Mouse (Mus musculus) ES-Bruce4 (cell line): ENCODE results near the gene Dnttip1. TPM values are rescaled to one million over a fixed set of nuclear protein-coding genes. Genes with fewer than 3 reads are reported as not detected.

Source experiments
- H3K27ac ChIP-seq: 2 replicates; pipeline ENCODE4 v1.5.1; 2012; ENCODE audit warnings: low read length, inconsistent platforms; ENCODE audit not compliant: insufficient read depth
- H3K27me3 ChIP-seq: 2 replicates; pipeline ENCODE4 v1.6.1; 2012; ENCODE audit warnings: mild to moderate bottlenecking, low read length, inconsistent platforms; ENCODE audit not compliant: control insufficient read depth, poor library complexity, insufficient read depth, severe bottlenecking
- H3K36me3 ChIP-seq: 2 replicates; pipeline ENCODE4 v1.6.1; 2012; ENCODE audit warnings: inconsistent platforms, mild to moderate bottlenecking, low read length, moderate library complexity; ENCODE audit not compliant: control insufficient read depth, poor library complexity, insufficient read depth, severe bottlenecking
- H3K4me1 ChIP-seq: one replicate; pipeline ENCODE4 v1.8.1; 2011; ENCODE audit warnings: low read length; ENCODE audit not compliant: control insufficient read depth, insufficient read depth
- H3K4me3 ChIP-seq: 2 replicates; pipeline ENCODE4 v1.5.1; 2011; ENCODE audit warnings: low read depth, mild to moderate bottlenecking, low read length
- H3K9ac ChIP-seq: 2 replicates; pipeline ENCODE4 v1.6.1; 2012; ENCODE audit warnings: low read depth, mild to moderate bottlenecking, inconsistent platforms; ENCODE audit not compliant: poor library complexity, severe bottlenecking
- H3K9me3 ChIP-seq: replicated peaks from 2 replicates; pipeline ENCODE4 v1.6.1; 2012; ENCODE audit warnings: mild to moderate bottlenecking, low read length, inconsistent platforms; ENCODE audit not compliant: control insufficient read depth, poor library complexity, insufficient read depth, severe bottlenecking
- CTCF ChIP-seq: IDR thresholded peaks from one replicate; pipeline ENCODE4 v1.8.1; 2011; ENCODE audit warnings: low read depth, low read length
- EP300 ChIP-seq: IDR thresholded peaks from 2 replicates; pipeline ENCODE4 v1.6.1; 2011; ENCODE audit warnings: low read depth, low read length; ENCODE audit not compliant: insufficient read depth
- POLR2A ChIP-seq: IDR thresholded peaks from one replicate; pipeline ENCODE4 v1.8.1; 2011; ENCODE audit warnings: low read length; ENCODE audit not compliant: insufficient read depth
- polyA plus RNA-seq: library from polyadenylated mRNA; stranded (reverse); fragments of >200 nt; gene quantifications from 2 replicates; pipeline ENCODE4 v1.2.4, GENCODE M21; 2011; ENCODE audit warnings: low read depth; ENCODE audit not compliant: missing spikeins, insufficient read depth, insufficient read length

The Dnttip1 gene
- polyA plus RNA-seq, 1 experiment: 30.4 TPM

GRCm38 (mm10) chr2:164773229-164773988, 27.6 kb downstream of the Dnttip1 start:
- Histone ChIP-seq H3K4me1 (peaks cover 3% of the 10 kb centered on the region), H3K36me3 (peaks cover 24% of the 10 kb centered on the region), H3K27ac (no peak overlapping the region), H3K27me3 (no peaks in the 10 kb centered on the region), H3K9ac (no peak overlapping the region), H3K9me3 (no peaks in the 10 kb centered on the region), H3K4me3 (no peak overlapping the region)
- TF ChIP-seq POLR2A: no peak
- no peak for TF ChIP-seq CTCF
- no peak for TF ChIP-seq EP300

GRCm38 (mm10) chr2:164773989-164774364, 28.2 kb downstream of the Dnttip1 start:
- Histone ChIP-seq H3K36me3 (peaks cover 24% of the 10 kb centered on the region), H3K27ac (no peak overlapping the region), H3K9ac (no peak overlapping the region), H3K4me1 (peaks cover 3% of the 10 kb centered on the region), H3K9me3 (no peaks in the 10 kb centered on the region), H3K4me3 (no peak overlapping the region), H3K27me3 (no peaks in the 10 kb centered on the region)
- TF ChIP-seq POLR2A (no peak), EP300 (no peak), CTCF (no peak)

- Histone ChIP-seq H3K4me1 (peaks cover 3% of the 10 kb centered on the region), H3K4me3 (no peak overlapping the region), H3K9me3 (no peaks in the 10 kb centered on the region), H3K36me3 (peaks cover 20% of the 10 kb centered on the region), H3K27me3 (no peaks in the 10 kb centered on the region), H3K27ac (no peak overlapping the region), H3K9ac (no peak overlapping the region)
- no peak for TF ChIP-seq CTCF
Measured at GRCm38 (mm10) chr2:164776130-164776529, 30.3 kb downstream of the Dnttip1 start.

GRCm38 (mm10) chr2:164776801-164777200, 31.0 kb downstream of the Dnttip1 start:
- H3K9ac ChIP-seq: no peak overlapping the region
- peak overlapping the region; percentile 9 for H3K4me3 ChIP-seq

GRCm38 (mm10) chr2:164777246-164778014, 31.6 kb downstream of the Dnttip1 start:
- TF ChIP-seq CTCF (no peak), EP300 (no peak), POLR2A (no peak)
- Histone ChIP-seq H3K27ac (no peak overlapping the region), H3K27me3 (no peaks in the 10 kb centered on the region), H3K9ac (no peak overlapping the region), H3K4me3 (no peak overlapping the region), H3K9me3 (no peaks in the 10 kb centered on the region), H3K4me1 (no peaks in the 10 kb centered on the region), H3K36me3 (peaks cover 7% of the 10 kb centered on the region)

More at GRCm38 (mm10) chr2:164776801-164777200, 31.0 kb downstream of the Dnttip1 start:
- H3K27ac ChIP-seq: no peak overlapping the region
- H3K27me3 ChIP-seq: no peaks in the 10 kb centered on the region
- no peaks in the 10 kb centered on the region for H3K9me3 ChIP-seq
- no peak for TF ChIP-seq EP300
- TF ChIP-seq CTCF: no peak
- TF ChIP-seq POLR2A: no peak
- H3K36me3 ChIP-seq: peaks cover 14% of the 10 kb centered on the region
- H3K4me1 ChIP-seq: no peaks in the 10 kb centered on the region

- no peaks in the 10 kb centered on the region for H3K27me3 ChIP-seq
- H3K27ac ChIP-seq: no peak overlapping the region
- H3K9ac ChIP-seq: no peak overlapping the region
- no peaks in the 10 kb centered on the region for H3K9me3 ChIP-seq
- no peaks in the 10 kb centered on the region for H3K4me1 ChIP-seq
- TF ChIP-seq EP300: no peak
- no peak for TF ChIP-seq POLR2A
- TF ChIP-seq CTCF: no peak
- H3K4me3 ChIP-seq: no peak overlapping the region
- H3K36me3 ChIP-seq: peaks cover 4% of the 10 kb centered on the region
Measured at GRCm38 (mm10) chr2:164778015-164778287, 32.2 kb downstream of the Dnttip1 start.
